33 mouse cellular contexts compared by ENCODE assay signal in the genomic region with DNA sequence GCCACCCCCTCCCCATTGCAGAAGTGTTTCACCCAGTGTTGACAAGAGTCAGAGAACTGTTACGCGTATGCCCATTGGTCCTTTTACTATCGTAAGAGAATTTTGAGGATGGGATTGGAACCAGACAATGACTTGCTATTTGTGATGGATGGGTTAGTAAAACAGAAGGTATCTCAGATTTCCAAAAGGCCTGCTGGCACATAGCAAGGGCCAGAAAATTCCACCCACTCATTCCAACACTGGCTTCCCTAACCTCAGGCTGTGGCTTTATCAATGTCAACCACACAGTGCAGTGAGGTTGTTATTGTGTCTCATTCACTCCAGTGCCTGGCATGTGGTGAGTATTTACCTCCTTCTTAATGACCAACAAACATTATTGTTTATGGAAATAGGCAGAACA. TPM values are rescaled to one million over a fixed set of nuclear protein-coding genes. Genes with fewer than 3 reads are reported as not detected.
"Had no signal": no experiment of that assay in that cellular context is flagged by ENCODE, and none has a peak within 500 bp of the region (broad histone marks: within the 10 kb centered on the region; RNA-seq: fewer than 3 reads in every experiment).

No protein-coding gene starts in this region.

- H3K27ac ChIP-seq: gastrocnemius, adult 2 months; heart, adult 2 months; heart, embryonic 13.5 days; heart, embryonic 15.5 days; hindbrain, embryonic 13.5 days; hindbrain, embryonic 15.5 days; hindbrain, postnatal 0 days; kidney, embryonic 15.5 days; kidney, postnatal 0 days; left cerebral cortex, adult 2 months; limb, embryonic 10.5 days; limb, embryonic 12.5 days; liver, embryonic 13.5 days; liver, embryonic 15.5 days had no signal

- H3K9ac ChIP-seq: heart, embryonic 13.5 days; heart, embryonic 15.5 days; hindbrain, embryonic 13.5 days; hindbrain, embryonic 15.5 days; kidney, embryonic 15.5 days; limb, embryonic 12.5 days; liver, embryonic 13.5 days; liver, embryonic 15.5 days; liver, postnatal 0 days had no signal

- DNase-seq: gastrocnemius, adult 2 months; gastrocnemius, postnatal 10 days; gastrocnemius, postnatal 36 days; heart, adult 11 months; heart, adult 2 months; heart, postnatal 14 days; heart, postnatal 36 days; kidney, adult 11 months; kidney, adult 2 months; kidney, adult 9 months; kidney, postnatal 14 days; kidney, postnatal 36 days; layer of hippocampus, adult 9-11 months; layer of hippocampus, postnatal 36 days; liver; liver, embryonic 13.5 days; liver, postnatal 0 days had no signal

- ATAC-seq: hindbrain, postnatal 0 days; intestine, embryonic 16.5 days; liver, postnatal 0 days had no signal

- H3K9me3 ChIP-seq: heart, embryonic 13.5 days; heart, embryonic 15.5 days; hindbrain, embryonic 13.5 days; hindbrain, embryonic 15.5 days; kidney, embryonic 15.5 days; limb, embryonic 10.5 days; limb, embryonic 12.5 days; liver, embryonic 13.5 days; liver, embryonic 15.5 days had no signal

- H3K4me1 ChIP-seq: hindbrain, embryonic 13.5 days; hindbrain, embryonic 15.5 days; kidney, embryonic 15.5 days; liver, embryonic 13.5 days; liver, embryonic 15.5 days had no signal

- H3K4me3 ChIP-seq: gastrocnemius, adult 2 months; heart, adult 2 months; heart, embryonic 13.5 days; heart, embryonic 15.5 days; hindbrain, embryonic 13.5 days; hindbrain, embryonic 15.5 days; kidney, embryonic 15.5 days; left cerebral cortex, adult 2 months; limb, embryonic 10.5 days; limb, embryonic 12.5 days; liver, embryonic 13.5 days; liver, embryonic 15.5 days had no signal

- H3K27me3 ChIP-seq: heart, embryonic 13.5 days; heart, embryonic 15.5 days; hindbrain, embryonic 13.5 days; hindbrain, embryonic 15.5 days; kidney, embryonic 15.5 days; limb, embryonic 12.5 days; liver, embryonic 13.5 days; liver, embryonic 15.5 days had no signal

- H3K36me3 ChIP-seq: heart, embryonic 13.5 days; heart, embryonic 15.5 days; hindbrain, embryonic 13.5 days; hindbrain, embryonic 15.5 days; kidney, embryonic 15.5 days; limb, embryonic 10.5 days; limb, embryonic 12.5 days; liver, embryonic 13.5 days; liver, embryonic 15.5 days had no signal

- H3K4me2 ChIP-seq: heart, embryonic 11.5 days; heart, embryonic 13.5 days; heart, embryonic 15.5 days; hindbrain, embryonic 13.5 days; hindbrain, embryonic 15.5 days; kidney, embryonic 15.5 days; limb, embryonic 12.5 days; liver, embryonic 11.5 days; liver, embryonic 13.5 days; liver, embryonic 15.5 days had no signal

RNA-seq across cellular contexts. Expression of a gene that starts 11.5 kb away (rescaled TPM):
- total RNA-seq: gastrocnemius, adult 2 months; gastrocnemius, postnatal 36 days; heart, adult 2 months; hindbrain, postnatal 0 days had no signal
- polyA plus RNA-seq: heart, embryonic 11.5 days; heart, embryonic 13.5 days; heart, embryonic 15.5 days; heart, postnatal 0 days; hindbrain, embryonic 13.5 days; hindbrain, embryonic 15.5 days; intestine, embryonic 14.5 days; kidney, embryonic 15.5 days; kidney, postnatal 0 days; limb, embryonic 12.5 days; liver, embryonic 11.5 days; liver, embryonic 13.5 days; liver, embryonic 15.5 days; liver, postnatal 0 days had no signal
